Mouse (Mus musculus): ENCODE data around the gene Fgf3. TPM values are rescaled to one million over a fixed set of nuclear protein-coding genes. Genes with fewer than 3 reads are reported as not detected.

Fgf3 gene
- polyA plus RNA-seq (2017; shearing (Covaris generic)), result not detected

GRCm38 (mm10) chr7:144837891-144838488, at the start of gene Fgf3:
Gene Fgf3 (plus strand): TSS chr7:144838083.

GRCm38 (mm10) chr7:144847067-144847466, 9.2 kb downstream of the Fgf3 start, which contains the start of gene Fgf4:
Gene Fgf4 (plus strand): TSS chr7:144847367.

Other genes starting within 250 kb of the Fgf3 start
- gene Ano1, start 86.1 kb upstream of the Fgf3 start, polyA plus RNA-seq (2017; shearing (Covaris generic)), result not detected
- gene Fgf4, start 9.3 kb downstream of the Fgf3 start, polyA plus RNA-seq (2017; shearing (Covaris generic)), result not detected
- gene Fgf15, start 58.4 kb downstream of the Fgf3 start, polyA plus RNA-seq (2017; shearing (Covaris generic)), result not detected
- gene LTO1, start 77.0 kb downstream of the Fgf3 start, polyA plus RNA-seq (2017; shearing (Covaris generic)), result 26.5 TPM
- 0.53 TPM for gene Ccnd1, start 101.8 kb downstream of the Fgf3 start, polyA plus RNA-seq (2017; shearing (Covaris generic))